In genomic region chr11:74771234-74771633, GRCm38 (mm10) we compare ENCODE assay signal across 8 mouse cellular contexts. TPM values are rescaled to one million over a fixed set of nuclear protein-coding genes. Genes with fewer than 3 reads are reported as not detected.
DNase-seq lines count a peak whose midpoint lies in the region; ATAC-seq and TF ChIP-seq lines count a peak whose summit lies in the region.

No protein-coding gene starts in this region.

- 11% methylated on average over 8 of the region's 8 CpGs for WGBS in lung, embryonic 14.5 days
- 15% methylated on average over 8 of the region's 8 CpGs for WGBS in hindbrain, embryonic 15.5 days
- 13% methylated on average over 8 of the region's 8 CpGs for WGBS in midbrain, embryonic 13.5 days

- no peak for TF ChIP-seq CTCF in lung, embryonic 14.5 days (IDR thresholded peaks at IDR 0.05; ENCODE audit: low read depth)

- H3K36me3 ChIP-seq in lung, embryonic 14.5 days (ENCODE audit: insufficient read depth): peaks cover 26% of the 10 kb centered on the region
- peaks cover 24% of the 10 kb centered on the region for H3K36me3 ChIP-seq in hindbrain, embryonic 15.5 days
- H3K36me3 ChIP-seq in midbrain, embryonic 13.5 days: peaks cover 25% of the 10 kb centered on the region

- peaks cover 3% of the 10 kb centered on the region; the same call in 1 of the 2 replicates for H3K4me1 ChIP-seq in lung, embryonic 14.5 days (ENCODE audit: insufficient read depth)
- peaks cover 21% of the 10 kb centered on the region for H3K4me1 ChIP-seq in hindbrain, embryonic 15.5 days (replicated peaks)
- H3K4me1 ChIP-seq in midbrain, embryonic 13.5 days (replicated peaks): peaks cover 20% of the 10 kb centered on the region

- H3K27ac ChIP-seq in lung, embryonic 14.5 days (ENCODE audit: low read depth): peak overlapping the region; percentile 93
- H3K27ac ChIP-seq in hindbrain, embryonic 15.5 days (replicated peaks): peak overlapping the region; percentile 87
- H3K27ac ChIP-seq in midbrain, embryonic 13.5 days: peak overlapping the region; percentile 94

- ATAC-seq in lung, embryonic 14.5 days (ENCODE audit: insufficient read depth): peak; percentile 28; the same call in 1 of the 2 replicates
- peak; percentile 23; the same call in 1 of the 2 replicates for ATAC-seq in hindbrain, embryonic 15.5 days (ENCODE audit: low FRiP score, low read depth)
- ATAC-seq in midbrain, embryonic 13.5 days: peak; percentile 34; the same call in 1 of the 2 replicates
- ATAC-seq in erythroid progenitor cell, adult 5-6 weeks (replicated peaks; ENCODE audit: low FRiP score, poor library complexity, severe bottlenecking): no peak

- no peaks in the 10 kb centered on the region for H3K27me3 ChIP-seq in lung, embryonic 14.5 days (ENCODE audit: insufficient read depth, low read length)
- no peaks in the 10 kb centered on the region for H3K27me3 ChIP-seq in hindbrain, embryonic 15.5 days
- no peaks in the 10 kb centered on the region for H3K27me3 ChIP-seq in midbrain, embryonic 13.5 days

- H3K4me3 ChIP-seq in lung, embryonic 14.5 days (ENCODE audit: low read depth, low read length): peak overlapping the region; percentile 85
- H3K4me3 ChIP-seq in hindbrain, embryonic 15.5 days: peak overlapping the region; percentile 56
- peak overlapping the region; percentile 78 for H3K4me3 ChIP-seq in midbrain, embryonic 13.5 days (replicated peaks)

- no peak for DNase-seq in lung, embryonic 14.5 days
- DNase-seq in lung, postnatal 14 days: no peak
- DNase-seq in cerebellum, adult 11-12 months: peak; percentile 26
- DNase-seq in thymus, postnatal 14 days: no peak
- DNase-seq in layer of hippocampus, adult 9-11 months: no peak

- peak overlapping the region; percentile 71 for H3K4me2 ChIP-seq in lung, embryonic 14.5 days
- peak overlapping the region; percentile 82 for H3K4me2 ChIP-seq in hindbrain, embryonic 15.5 days
- H3K4me2 ChIP-seq in midbrain, embryonic 13.5 days (replicated peaks): peak overlapping the region; percentile 76

- H3K9ac ChIP-seq in lung, embryonic 14.5 days: peak overlapping the region; percentile 90
- H3K9ac ChIP-seq in hindbrain, embryonic 15.5 days: peak overlapping the region; percentile 60
- H3K9ac ChIP-seq in midbrain, embryonic 13.5 days (replicated peaks): peak overlapping the region; percentile 89

- no peaks in the 10 kb centered on the region for H3K9me3 ChIP-seq in lung, embryonic 14.5 days (ENCODE audit: low read depth, low read length)
- no peaks in the 10 kb centered on the region for H3K9me3 ChIP-seq in hindbrain, embryonic 15.5 days
- no peaks in the 10 kb centered on the region for H3K9me3 ChIP-seq in midbrain, embryonic 13.5 days

RNA-seq across cellular contexts. Expression of gene Mettl16, which starts 0.6 kb away (rescaled TPM):
- polyA plus RNA-seq in lung, embryonic 14.5 days (2014; fragmentation: Nextera tagmentation; extraction: Ambion mirVana): 39.2 and 39.8 TPM in 2 replicates
- polyA plus RNA-seq in hindbrain, embryonic 15.5 days (2015; fragmentation: Nextera tagmentation; extraction: Ambion mirVana): 51.9 and 53.5 TPM in 2 replicates
- 55.2 and 56.4 TPM in 2 replicates for polyA plus RNA-seq in midbrain, embryonic 13.5 days (2015; fragmentation: Nextera tagmentation; extraction: Ambion mirVana)
- 2.5 and 5.0 TPM in 2 replicates for total RNA-seq in erythroid progenitor cell, adult 5-6 weeks (2015; ENCODE audit: low replicate concordance)
- total RNA-seq in erythroid progenitor cell, adult 5-6 weeks (2017; ENCODE audit: low replicate concordance): 3.1 and 5.4 TPM in 2 replicates

RNA-seq across cellular contexts. Expression of gene Pafah1b1, which starts 46.8 kb away (rescaled TPM):
- polyA plus RNA-seq in lung, embryonic 14.5 days (2014; fragmentation: Nextera tagmentation; extraction: Ambion mirVana): 67.2 and 73.8 TPM in 2 replicates
- 45.8 and 50.4 TPM in 2 replicates for polyA plus RNA-seq in hindbrain, embryonic 15.5 days (2015; fragmentation: Nextera tagmentation; extraction: Ambion mirVana)
- 59.6 and 66.9 TPM in 2 replicates for polyA plus RNA-seq in midbrain, embryonic 13.5 days (2015; fragmentation: Nextera tagmentation; extraction: Ambion mirVana)
- total RNA-seq in erythroid progenitor cell, adult 5-6 weeks (2015; ENCODE audit: low replicate concordance): 71.7 and 86.5 TPM in 2 replicates
- 70.0 and 99.2 TPM in 2 replicates for total RNA-seq in erythroid progenitor cell, adult 5-6 weeks (2017; ENCODE audit: low replicate concordance)

RNA-seq across cellular contexts. Expression of gene Mnt, which starts 59.5 kb away (rescaled TPM):
- 4.3 and 4.4 TPM in 2 replicates for polyA plus RNA-seq in lung, embryonic 14.5 days (2014; fragmentation: Nextera tagmentation; extraction: Ambion mirVana)
- 8.7 and 9.7 TPM in 2 replicates for polyA plus RNA-seq in hindbrain, embryonic 15.5 days (2015; fragmentation: Nextera tagmentation; extraction: Ambion mirVana)
- 8.4 and 9.1 TPM in 2 replicates for polyA plus RNA-seq in midbrain, embryonic 13.5 days (2015; fragmentation: Nextera tagmentation; extraction: Ambion mirVana)
- total RNA-seq in erythroid progenitor cell, adult 5-6 weeks (2015; ENCODE audit: low replicate concordance): 3.8 and 5.4 TPM in 2 replicates
- total RNA-seq in erythroid progenitor cell, adult 5-6 weeks (2017; ENCODE audit: low replicate concordance): 1.4 and 3.5 TPM in 2 replicates
